Mouse (Mus musculus) left cerebral cortex, adult 11 months (tissue): ENCODE results near the gene Ropn1l.

Experiments
- DNase-seq: peaks from one replicate; pipeline ENCODE4 v3.0.0; 2022; ENCODE audit warnings: low spot score

The Ropn1l gene

GRCm38 (mm10) chr15:31406881-31407280, 46.7 kb downstream of the Ropn1l start:
- DNase-seq, result no peak

DNA sequence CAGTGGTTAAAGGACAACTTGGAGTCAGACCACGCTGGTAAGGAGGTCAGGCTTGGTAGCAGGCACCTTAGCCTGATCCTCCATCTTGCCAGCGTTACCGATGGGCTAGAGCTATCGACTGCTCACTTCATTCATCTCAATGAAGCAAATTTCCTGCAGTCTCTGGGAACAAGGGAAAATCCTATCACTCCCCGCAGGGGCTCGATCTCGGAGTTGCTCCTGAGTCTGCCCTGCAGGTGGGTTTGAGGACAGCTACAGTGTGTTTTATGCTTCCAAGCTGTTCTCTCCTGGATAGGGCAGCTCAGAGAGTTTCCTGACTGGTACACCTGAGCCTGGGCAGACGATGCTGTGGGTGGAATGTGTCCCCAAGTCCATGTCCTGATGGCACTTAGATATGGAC, 49.2 kb downstream of the Ropn1l start:
- DNase-seq, result no peak

DNA sequence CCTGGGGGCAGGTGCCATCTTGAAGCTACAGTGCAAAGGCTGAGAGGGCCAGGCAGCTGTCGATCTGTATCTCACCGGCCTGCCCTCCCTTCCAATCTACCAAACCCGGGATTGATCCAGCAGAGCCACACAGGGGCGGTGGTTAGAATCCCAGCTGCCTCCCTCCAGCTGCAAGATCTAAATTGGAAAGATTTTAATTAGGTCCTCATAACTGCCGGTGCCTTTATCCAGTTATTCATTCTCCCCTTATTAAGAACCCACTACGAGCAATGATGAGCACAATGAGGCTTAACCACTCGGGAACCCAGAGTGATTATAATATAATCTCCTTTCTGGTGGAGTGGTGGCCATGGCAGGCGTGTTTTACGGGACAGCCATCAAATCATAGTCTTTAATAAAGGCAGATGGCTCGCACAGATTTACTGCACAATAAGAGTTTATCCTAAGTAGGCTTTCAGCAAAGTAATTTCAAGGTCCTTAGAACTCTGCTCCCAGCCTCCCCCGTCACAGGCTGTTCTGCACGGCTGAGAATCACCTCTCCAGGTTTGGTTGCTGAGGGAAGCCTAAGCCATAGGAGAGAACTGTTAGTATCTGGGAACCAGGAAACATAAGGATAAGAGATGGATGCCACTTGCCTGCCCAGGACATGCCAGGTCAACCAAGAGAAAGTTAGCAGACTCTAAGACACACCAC, 51.2 kb downstream of the Ropn1l start:
- DNase-seq, result no peak

DNA sequence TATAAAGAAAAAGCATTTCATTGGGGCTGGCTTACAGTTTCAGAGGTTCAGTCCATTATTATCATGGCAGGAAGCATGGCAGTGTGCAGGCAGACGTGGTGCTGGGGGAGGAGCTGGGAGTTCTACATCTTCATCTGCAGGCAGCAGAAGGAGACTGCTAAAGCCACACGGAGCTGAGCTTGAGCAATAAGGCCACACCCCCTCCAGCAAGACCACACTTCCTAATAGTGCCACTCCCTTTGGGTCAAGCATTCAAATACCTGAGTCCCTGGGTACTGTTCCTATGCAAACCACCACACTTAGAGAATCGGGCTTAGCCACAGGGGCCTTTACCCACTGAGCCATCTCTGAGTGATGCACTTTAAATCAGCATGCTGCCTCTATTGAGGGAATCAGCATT, 52.6 kb downstream of the Ropn1l start:
- DNase-seq, result no peak

DNA sequence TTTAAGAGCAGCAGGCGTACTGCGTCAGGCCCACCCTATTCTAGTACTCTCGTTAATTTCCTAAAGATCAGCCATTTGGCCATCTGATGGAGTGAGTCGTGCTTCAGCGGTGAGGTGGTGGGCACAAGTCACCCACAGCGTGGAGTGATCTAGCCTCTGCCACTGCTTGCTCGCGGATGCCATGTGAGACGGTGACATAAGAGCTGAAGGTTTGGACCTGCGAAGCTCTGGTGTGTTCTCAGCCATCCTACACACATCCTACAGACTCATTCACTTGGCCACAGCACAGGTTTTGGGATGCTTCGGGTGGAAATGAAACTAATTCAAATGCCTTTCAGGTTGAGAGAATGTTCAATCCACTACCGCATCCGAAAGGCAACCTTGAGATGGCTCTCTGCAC, 54.8 kb downstream of the Ropn1l start:
- peak; percentile 60 for DNase-seq

GRCm38 (mm10) chr15:31397379-31397778, 56.2 kb downstream of the Ropn1l start:
- no peak for DNase-seq

DNA sequence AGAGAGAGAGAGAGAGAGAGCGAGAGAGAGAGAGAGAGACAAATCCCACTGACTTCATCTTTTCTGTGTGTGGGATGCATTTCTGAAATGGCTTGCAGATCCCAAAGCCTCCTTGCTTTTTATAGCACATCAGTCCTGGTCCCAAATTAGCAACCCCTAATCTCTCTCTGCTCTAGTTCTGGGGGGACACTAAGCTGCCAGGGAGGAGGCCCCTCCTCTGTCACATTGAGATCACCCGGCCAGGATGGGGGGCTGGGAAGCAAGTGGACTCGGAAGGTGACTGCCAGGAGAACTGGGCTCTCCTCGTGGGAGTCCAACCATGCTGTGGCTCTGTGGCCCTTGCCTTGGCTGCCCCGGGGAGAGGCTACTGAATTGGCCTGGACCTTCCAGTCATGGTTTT, 56.8 kb downstream of the Ropn1l start:
- DNase-seq, result no peak

GRCm38 (mm10) chr15:31395986-31396385, 57.6 kb downstream of the Ropn1l start:
- no peak for DNase-seq

- peak; percentile 79 for DNase-seq
Measured at GRCm38 (mm10) chr15:31393402-31393801, 60.1 kb downstream of the Ropn1l start.

GRCm38 (mm10) chr15:31392705-31393104, 60.8 kb downstream of the Ropn1l start:
- DNase-seq, result peak; percentile 66

GRCm38 (mm10) chr15:31392135-31392534, 61.4 kb downstream of the Ropn1l start:
- DNase-seq, result no peak
